Mouse (Mus musculus) monocyte, adult 2 months (primary cell): Measurements from ENCODE around the gene Hspg2.
"Not testable (repeated sequence)": the region's sequence is repeated elsewhere in the genome, so short reads cannot be mapped to it uniquely, and the experiment has no call there.

Source experiments
- DNase-seq, 2 experiments: peaks; one replicate each; pipeline ENCODE4 v3.0.0; 2022; ENCODE audit warnings: low spot score in 2 of 2, low read depth in 1 of 2

The Hspg2 gene

DNA sequence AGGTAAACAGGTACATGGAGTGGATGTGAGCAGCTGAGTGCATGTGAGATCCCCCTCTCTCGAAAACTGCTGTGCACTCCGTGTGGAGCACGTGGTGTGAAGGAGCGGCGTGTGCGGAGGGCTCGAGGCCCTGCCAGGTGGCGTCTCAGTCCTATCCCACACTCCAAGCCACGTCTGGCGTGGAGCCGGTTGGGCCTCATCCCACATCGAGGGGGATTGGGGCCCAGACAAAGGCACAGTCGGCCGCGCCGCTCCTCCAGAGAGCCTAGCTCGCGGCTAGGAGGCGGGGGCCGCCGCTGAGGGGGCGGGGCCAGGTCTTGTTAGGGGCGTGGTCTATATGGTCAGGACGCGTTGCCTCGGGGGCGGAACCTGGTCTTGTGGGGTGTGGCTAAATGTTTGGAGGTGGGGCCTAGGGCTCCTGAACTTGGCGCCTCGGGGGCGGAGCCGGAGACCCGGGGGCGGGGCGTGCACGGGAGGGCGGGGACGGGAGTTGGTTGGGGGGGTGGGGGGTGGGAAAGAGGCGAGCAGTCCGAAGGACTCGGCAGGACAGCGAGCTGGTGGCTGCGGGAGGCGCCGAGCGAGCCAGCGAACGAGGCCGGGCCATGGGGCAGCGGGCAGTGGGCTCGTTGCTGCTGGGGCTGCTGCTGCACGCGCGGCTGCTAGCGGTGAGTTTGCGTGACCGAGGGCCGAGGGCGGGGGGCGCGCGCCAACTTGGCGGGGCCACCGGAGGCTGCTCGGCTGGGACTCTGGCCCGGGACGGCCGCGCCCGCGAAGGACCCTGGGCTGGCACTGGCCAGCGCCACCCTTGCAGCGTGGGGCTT is at the start of gene Hspg2:
TSS of gene Hspg2 (plus strand) at position 510 of the 821 bp plus-strand sequence.
- peak; percentile 58 to 79 for DNase-seq

GRCm38 (mm10) chr4:137430502-137430901 is 38.1 kb upstream of the Hspg2 start, which contains the start of gene Cela3b:
TSS of gene Cela3b (minus strand) at chr4:137430540.
- DNase-seq: no peak

DNA sequence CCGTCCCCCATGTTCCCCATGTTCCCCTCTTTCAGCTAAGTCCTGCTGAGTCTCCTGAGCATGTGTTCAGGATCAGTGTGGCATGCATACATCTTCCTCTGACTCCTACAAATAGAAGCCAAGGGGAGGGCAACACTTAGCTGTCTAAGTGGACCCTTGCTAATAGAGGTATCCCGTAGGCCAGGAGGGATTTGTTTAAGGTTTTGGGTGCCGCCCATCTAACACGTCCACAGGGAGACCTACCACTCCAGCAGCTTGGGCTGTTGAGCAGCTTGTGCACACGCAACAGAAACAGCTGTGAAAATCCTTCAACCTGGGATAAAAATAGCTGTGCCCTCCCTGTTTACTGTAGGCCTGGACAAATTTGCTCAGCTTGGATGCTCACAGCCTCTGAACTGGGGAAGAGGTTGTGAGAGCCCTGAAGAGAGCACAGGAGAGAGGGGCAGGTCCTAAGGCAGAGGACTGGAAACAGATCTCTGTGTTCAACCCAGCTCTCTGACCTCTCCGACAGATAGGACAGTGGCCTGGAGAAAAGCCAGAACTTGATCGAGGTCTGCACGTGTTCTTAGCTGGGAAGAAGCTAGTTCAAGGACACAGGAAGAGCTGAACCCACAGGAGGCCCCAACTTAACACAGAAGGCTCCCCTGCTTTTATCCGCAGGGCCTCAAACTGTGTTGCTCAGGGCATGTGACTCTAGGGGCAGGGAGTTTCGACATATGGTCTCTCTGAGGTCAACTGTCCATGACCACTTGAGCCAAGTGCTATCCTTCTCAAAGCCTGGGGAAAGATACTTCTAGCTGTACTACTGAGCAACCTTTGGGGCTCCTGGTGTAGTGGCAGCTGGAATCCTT is 35.6 kb upstream of the Hspg2 start:
- not testable (repeated sequence) for DNase-seq

DNA sequence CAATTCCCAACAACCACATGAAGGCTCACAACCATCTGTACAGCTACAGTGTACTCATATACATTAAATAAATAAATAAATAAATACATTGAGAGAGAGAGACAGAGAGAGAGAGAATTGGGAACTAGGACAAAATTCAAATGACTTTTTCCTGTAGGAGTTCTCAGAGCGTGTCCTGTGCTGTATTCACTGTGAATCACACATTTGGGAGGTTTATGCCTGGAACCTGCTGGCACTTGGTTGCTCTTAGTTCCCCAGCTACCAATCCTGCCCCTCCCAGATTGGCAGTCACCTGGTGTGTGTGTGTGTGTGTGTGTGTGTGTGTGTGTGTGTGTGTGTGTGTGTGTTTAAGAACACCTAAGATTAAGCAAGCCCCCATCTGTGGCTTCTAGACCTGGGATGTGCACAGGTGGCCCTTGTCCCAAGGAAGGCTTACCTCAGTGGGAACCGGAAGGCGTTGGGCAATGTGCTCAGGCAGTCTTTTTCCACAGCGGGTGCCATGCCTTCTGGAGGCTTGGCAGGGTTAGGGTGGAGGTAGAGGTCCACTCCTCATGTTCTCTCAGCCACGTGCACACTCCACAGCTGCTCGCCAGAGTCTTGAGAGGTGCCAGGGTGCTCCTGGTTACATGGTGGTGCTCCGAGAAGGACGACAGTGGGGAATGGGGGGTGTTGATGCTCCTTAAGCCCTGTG is 31.4 kb upstream of the Hspg2 start:
- DNase-seq: no peak

- DNase-seq: no peak
Observed at GRCm38 (mm10) chr4:137438842-137439241, 29.7 kb upstream of the Hspg2 start.

- no peak for DNase-seq
Observed at GRCm38 (mm10) chr4:137441332-137441731, 27.2 kb upstream of the Hspg2 start.

- peak in 1 of 2 experiments; percentile 9 for DNase-seq
Observed at GRCm38 (mm10) chr4:137443625-137444024, 24.9 kb upstream of the Hspg2 start.

DNA sequence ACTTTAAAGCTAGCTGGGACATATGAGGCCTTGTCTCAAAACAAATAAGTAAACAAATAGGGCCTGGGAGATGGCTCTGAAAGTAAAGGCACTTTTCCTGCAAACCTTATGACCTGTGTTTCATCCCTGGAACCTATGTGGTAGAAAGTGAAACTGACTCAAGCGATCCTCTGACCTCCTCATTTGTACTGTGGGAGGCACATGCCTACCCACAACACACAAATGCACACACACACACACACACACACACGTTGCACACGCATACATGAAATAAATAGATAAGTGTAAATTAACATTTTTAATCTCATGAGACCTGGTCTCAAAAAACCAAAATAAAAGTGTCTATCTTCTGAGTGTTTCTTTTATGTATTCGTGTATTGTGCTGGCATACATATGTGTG is 22.7 kb upstream of the Hspg2 start:
- DNase-seq: no peak

GRCm38 (mm10) chr4:137447363-137448196 is 21.0 kb upstream of the Hspg2 start:
- DNase-seq: no peak

- DNase-seq: no peak
Observed at GRCm38 (mm10) chr4:137448197-137448596, 20.4 kb upstream of the Hspg2 start.

DNA sequence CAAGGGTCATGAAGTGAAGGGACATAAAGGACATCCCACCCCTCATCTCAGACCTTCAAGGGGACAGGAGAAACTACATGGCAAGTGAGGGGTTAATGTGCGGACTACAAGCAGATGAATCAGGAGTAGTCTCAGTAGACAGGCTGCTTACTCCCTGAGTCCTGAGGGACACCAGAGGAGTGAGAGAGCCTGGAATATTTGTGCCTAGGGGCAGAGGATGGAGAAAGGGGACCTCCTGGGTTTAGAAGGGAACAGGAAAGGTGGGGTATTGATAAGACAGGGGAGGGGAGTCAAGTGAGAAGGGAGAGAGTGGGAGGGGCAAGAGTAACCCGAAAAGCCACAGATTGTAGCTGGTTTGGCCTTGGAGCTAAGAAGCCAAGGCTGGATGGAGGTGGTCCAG is 19.9 kb upstream of the Hspg2 start:
- no peak for DNase-seq

GRCm38 (mm10) chr4:137449132-137449531 is 19.4 kb upstream of the Hspg2 start:
- DNase-seq: no peak

DNA sequence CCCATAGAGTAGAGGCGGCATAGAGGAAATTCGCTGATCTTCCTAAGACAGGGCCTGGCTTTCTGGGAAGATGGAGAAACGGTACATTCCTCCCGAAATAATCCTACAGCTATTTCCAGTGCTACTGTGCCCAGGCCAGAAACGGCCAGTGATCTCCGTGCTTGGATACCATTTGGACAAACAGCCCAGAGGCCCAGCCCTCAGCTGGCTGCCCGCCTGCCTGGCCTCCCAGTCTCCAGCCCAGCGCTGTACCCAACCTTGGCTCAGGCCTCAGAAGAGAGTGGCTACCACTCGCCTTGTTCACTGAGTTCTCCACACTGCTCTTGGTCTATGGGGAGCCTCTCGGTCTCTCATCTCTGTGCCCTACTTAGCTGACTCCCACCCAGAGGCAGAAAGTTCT is 18.9 kb upstream of the Hspg2 start:
- DNase-seq: no peak

- DNase-seq: no peak
Observed at GRCm38 (mm10) chr4:137452190-137452589, 16.4 kb upstream of the Hspg2 start.

GRCm38 (mm10) chr4:137453234-137453767 is 15.3 kb upstream of the Hspg2 start, which contains the start of gene 1700013G24Rik:
TSS of gene 1700013G24Rik (plus strand) at chr4:137453284.
- DNase-seq: no peak

GRCm38 (mm10) chr4:137454582-137454981 is 14.0 kb upstream of the Hspg2 start:
- DNase-seq: no peak

- no peak for DNase-seq
Observed at GRCm38 (mm10) chr4:137456581-137456980, 12.0 kb upstream of the Hspg2 start.

GRCm38 (mm10) chr4:137457292-137457691 is 11.3 kb upstream of the Hspg2 start:
- no peak for DNase-seq

- no peak for DNase-seq
Observed at GRCm38 (mm10) chr4:137458310-137458709, 10.3 kb upstream of the Hspg2 start.

- no peak for DNase-seq
Observed at GRCm38 (mm10) chr4:137458861-137459260, 9.7 kb upstream of the Hspg2 start.
